ENCODE assay signal across 9 mouse cellular contexts in genomic region chr3:154692572-154692922, GRCm38 (mm10). TPM values are rescaled to one million over a fixed set of nuclear protein-coding genes. Genes with fewer than 3 reads are reported as not detected.
DNase-seq lines count a peak whose midpoint lies in the region; ATAC-seq and TF ChIP-seq lines count a peak whose summit lies in the region.
"Had no signal": no experiment of that assay in that cellular context is flagged by ENCODE, and none has a peak within 500 bp of the region (broad histone marks: within the 10 kb centered on the region; RNA-seq: fewer than 3 reads in every experiment).

No protein-coding gene starts in this region.

- peak; percentile 47 for DNase-seq in embryo, embryonic 10 days (ENCODE audit: low spot score)
- no peak for DNase-seq in embryo, embryonic 11 days
- DNase-seq in midbrain, postnatal 0 days (ENCODE audit: low spot score), result no peak

- H3K4me3 ChIP-seq in hindbrain, embryonic 12.5 days, result no peak overlapping the region
- H3K4me3 ChIP-seq in hindbrain, embryonic 16.5 days (ENCODE audit: low read length), result no peak overlapping the region
- no peak overlapping the region for H3K4me3 ChIP-seq in midbrain, embryonic 12.5 days
- H3K4me3 ChIP-seq in midbrain, postnatal 0 days (ENCODE audit: low read depth, low read length), result no peak overlapping the region
- no peak overlapping the region for H3K4me3 ChIP-seq in stomach, embryonic 16.5 days (replicated peaks; ENCODE audit: low read length)
- H3K4me3 ChIP-seq: limb, embryonic 15.5 days had no signal

- H3K4me2 ChIP-seq in hindbrain, embryonic 12.5 days (replicated peaks), result no peak overlapping the region
- no peak overlapping the region for H3K4me2 ChIP-seq in hindbrain, embryonic 16.5 days (ENCODE audit: low read length)
- H3K4me2 ChIP-seq in midbrain, embryonic 12.5 days (replicated peaks), result no peak overlapping the region
- H3K4me2 ChIP-seq in midbrain, postnatal 0 days (ENCODE audit: low read depth, low read length, poor library complexity, severe bottlenecking), result no peak overlapping the region
- H3K4me2 ChIP-seq in stomach, embryonic 16.5 days (ENCODE audit: low read depth, low read length), result no peak overlapping the region

- no peak for TF ChIP-seq CTCF in midbrain, postnatal 0 days (IDR thresholded peaks at IDR 0.05)

- peak; percentile 9 for ATAC-seq in hindbrain, embryonic 12.5 days (ENCODE audit: low FRiP score)
- ATAC-seq in hindbrain, embryonic 16.5 days, result no peak
- ATAC-seq in midbrain, embryonic 12.5 days (ENCODE audit: low FRiP score, low read depth), result peak; percentile 20; the same call in 1 of the 2 replicates
- ATAC-seq in midbrain, postnatal 0 days (ENCODE audit: low FRiP score), result no peak; the same call in 1 of the 2 replicates
- no peak for ATAC-seq in stomach, embryonic 16.5 days (ENCODE audit: insufficient read depth, low FRiP score)
- ATAC-seq in frontal cortex, adult (ENCODE audit: low TSS enrichment), result no peak

- no peaks in the 10 kb centered on the region for H3K27me3 ChIP-seq in hindbrain, embryonic 12.5 days
- H3K27me3 ChIP-seq in hindbrain, embryonic 16.5 days (replicated peaks; ENCODE audit: control insufficient read depth, insufficient read depth, low read length), result no peaks in the 10 kb centered on the region
- H3K27me3 ChIP-seq in midbrain, embryonic 12.5 days, result no peaks in the 10 kb centered on the region
- no peaks in the 10 kb centered on the region for H3K27me3 ChIP-seq in midbrain, postnatal 0 days (ENCODE audit: insufficient read depth, low read length)
- no peaks in the 10 kb centered on the region for H3K27me3 ChIP-seq in stomach, embryonic 16.5 days (ENCODE audit: control insufficient read depth, insufficient read depth, low read length)
- H3K27me3 ChIP-seq: limb, embryonic 15.5 days had no signal

- H3K9ac ChIP-seq in hindbrain, embryonic 12.5 days, result no peak overlapping the region
- H3K9ac ChIP-seq in hindbrain, embryonic 16.5 days (ENCODE audit: low read depth, low read length), result no peak overlapping the region
- H3K9ac ChIP-seq in midbrain, embryonic 12.5 days (replicated peaks), result no peak overlapping the region
- no peak overlapping the region for H3K9ac ChIP-seq in midbrain, postnatal 0 days (replicated peaks; ENCODE audit: low read length, poor library complexity, severe bottlenecking)
- no peak overlapping the region for H3K9ac ChIP-seq in stomach, embryonic 16.5 days (ENCODE audit: low read length)
- H3K9ac ChIP-seq: limb, embryonic 15.5 days had no signal

- H3K9me3 ChIP-seq in hindbrain, embryonic 12.5 days (replicated peaks), result no peaks in the 10 kb centered on the region
- no peaks in the 10 kb centered on the region for H3K9me3 ChIP-seq in hindbrain, embryonic 16.5 days (ENCODE audit: control insufficient read depth, low read length)
- no peaks in the 10 kb centered on the region for H3K9me3 ChIP-seq in midbrain, embryonic 12.5 days
- H3K9me3 ChIP-seq in midbrain, postnatal 0 days (ENCODE audit: low read length), result no peaks in the 10 kb centered on the region
- no peaks in the 10 kb centered on the region for H3K9me3 ChIP-seq in stomach, embryonic 16.5 days (replicated peaks; ENCODE audit: control insufficient read depth, low read length)
- H3K9me3 ChIP-seq: limb, embryonic 15.5 days had no signal

- no peak overlapping the region for H3K27ac ChIP-seq in hindbrain, embryonic 12.5 days
- no peak overlapping the region for H3K27ac ChIP-seq in hindbrain, embryonic 16.5 days (ENCODE audit: low read depth, low read length)
- no peak overlapping the region for H3K27ac ChIP-seq in midbrain, embryonic 12.5 days (replicated peaks)
- no peak overlapping the region for H3K27ac ChIP-seq in midbrain, postnatal 0 days (ENCODE audit: low read depth, low read length)
- peak overlapping the region; percentile 37; the same call in 1 of the 2 replicates for H3K27ac ChIP-seq in stomach, embryonic 16.5 days (ENCODE audit: low read length)
- H3K27ac ChIP-seq: limb, embryonic 15.5 days had no signal

- no peaks in the 10 kb centered on the region for H3K36me3 ChIP-seq in hindbrain, embryonic 12.5 days
- H3K36me3 ChIP-seq in hindbrain, embryonic 16.5 days (ENCODE audit: control insufficient read depth, insufficient read depth, low read length), result no peaks in the 10 kb centered on the region
- H3K36me3 ChIP-seq in midbrain, embryonic 12.5 days, result no peaks in the 10 kb centered on the region
- no peaks in the 10 kb centered on the region for H3K36me3 ChIP-seq in midbrain, postnatal 0 days (ENCODE audit: insufficient read depth, low read length)
- no peaks in the 10 kb centered on the region for H3K36me3 ChIP-seq in stomach, embryonic 16.5 days (ENCODE audit: control insufficient read depth, insufficient read depth, low read length)
- H3K36me3 ChIP-seq: limb, embryonic 15.5 days had no signal

- no peaks in the 10 kb centered on the region for H3K4me1 ChIP-seq in hindbrain, embryonic 12.5 days
- peaks cover 6% of the 10 kb centered on the region for H3K4me1 ChIP-seq in hindbrain, embryonic 16.5 days (ENCODE audit: control insufficient read depth, insufficient read depth, low read depth, low read length)
- H3K4me1 ChIP-seq in midbrain, embryonic 12.5 days, result 0 out of 2 replicates have a peak, but pooled peaks cover 5% of the 10 kb centered on the region
- peaks cover 5% of the 10 kb centered on the region; the same call in 1 of the 2 replicates for H3K4me1 ChIP-seq in midbrain, postnatal 0 days (ENCODE audit: insufficient read depth, low read length)
- H3K4me1 ChIP-seq in stomach, embryonic 16.5 days (ENCODE audit: control insufficient read depth, insufficient read depth, low read length), result peaks cover 4% of the 10 kb centered on the region

- 52% methylated on average over 3 of the region's 3 CpGs for WGBS in hindbrain, embryonic 12.5 days
- WGBS in hindbrain, embryonic 16.5 days, result 58% methylated on average over 3 of the region's 3 CpGs
- WGBS in midbrain, embryonic 12.5 days, result 86% methylated on average over 3 of the region's 3 CpGs
- 89% methylated on average over 3 of the region's 3 CpGs for WGBS in midbrain, postnatal 0 days
- WGBS in stomach, embryonic 16.5 days, result 51% methylated on average over 3 of the region's 3 CpGs

RNA-seq across cellular contexts. Expression of gene Erich3, which starts 28.9 kb away (rescaled TPM):
- 1.3 and 1.5 TPM in 2 replicates for polyA plus RNA-seq in hindbrain, embryonic 12.5 days (2016; fragmentation: Nextera tagmentation; extraction: Ambion mirVana)
- polyA plus RNA-seq in hindbrain, embryonic 16.5 days (2015; fragmentation: Nextera tagmentation; extraction: Ambion mirVana), result 2.3 and 2.4 TPM in 2 replicates
- polyA plus RNA-seq in midbrain, embryonic 12.5 days (2016; fragmentation: Nextera tagmentation; extraction: Ambion mirVana), result 0.77 and 1.7 TPM in 2 replicates
- 2.5 and 4.7 TPM in 2 replicates for total RNA-seq in midbrain, postnatal 0 days (2014; rRNA removed)
- 3.3 and 3.8 TPM in 2 replicates for polyA plus RNA-seq in midbrain, postnatal 0 days (2015; fragmentation: Nextera tagmentation; extraction: Ambion mirVana)
- polyA plus RNA-seq in stomach, embryonic 16.5 days (2015; fragmentation: Nextera tagmentation; extraction: Ambion mirVana), result 0.10 and 0.21 TPM in 2 replicates

Comparison
In these comparisons a context has a peak if more than half of its experiments do, and no peak if none do; other contexts are left out.
1. ATAC-seq: peak in hindbrain, embryonic 12.5 days (single experiment) and midbrain, embryonic 12.5 days (single experiment); none in hindbrain, embryonic 16.5 days (single experiment), midbrain, postnatal 0 days (single experiment), stomach, embryonic 16.5 days (single experiment) and frontal cortex, adult (single experiment).